8 mouse cellular contexts compared by ENCODE assay signal in the genomic region with DNA sequence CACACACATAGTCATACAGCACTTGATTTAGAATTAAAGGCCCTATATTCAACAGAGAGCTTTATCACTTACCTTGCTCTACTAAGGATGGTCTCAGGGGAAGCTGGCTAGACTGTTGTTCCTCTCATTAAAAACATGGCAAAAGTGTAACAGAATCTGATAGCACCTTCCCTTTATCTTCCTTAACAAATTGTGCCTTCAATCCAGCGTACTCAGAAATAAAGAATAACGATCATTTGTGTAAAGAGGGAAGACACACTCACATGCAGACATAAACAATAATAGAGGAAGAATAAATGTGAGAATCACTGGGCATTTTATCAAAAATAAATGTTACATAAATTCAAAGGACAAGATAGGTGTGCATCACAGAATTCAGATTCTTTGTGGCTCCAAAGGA. TPM values are rescaled to one million over a fixed set of nuclear protein-coding genes. Genes with fewer than 3 reads are reported as not detected.
DNase-seq lines count a peak whose midpoint lies in the region; ATAC-seq lines count a peak whose summit lies in the region.

Plxna2 (plus strand) TSS at position 301 of the 400 bp plus-strand sequence.

- DNase-seq in layer of hippocampus, adult 8-10 months (ENCODE audit: low spot score in 2 of 2), result no peak
- no peak for DNase-seq in layer of hippocampus, adult 9-10 months (ENCODE audit: low spot score)
- no peak for DNase-seq in midbrain, embryonic 10.5 days (ENCODE audit: low spot score)
- no peak for DNase-seq in thymus, postnatal 4 days
- DNase-seq in spleen, adult 12 weeks (ENCODE audit: low spot score), result no peak

- H3K4me1 ChIP-seq in forebrain, embryonic 13.5 days, result peaks cover 44% of the 10 kb centered on the region
- peaks cover 15% of the 10 kb centered on the region for H3K4me1 ChIP-seq in hindbrain, embryonic 16.5 days (ENCODE audit: control insufficient read depth, insufficient read depth, low read depth, low read length)
- H3K4me1 ChIP-seq in midbrain, embryonic 10.5 days, result peaks cover 61% of the 10 kb centered on the region

- H3K36me3 ChIP-seq in forebrain, embryonic 13.5 days (ENCODE audit: poor library complexity, severe bottlenecking), result no peaks in the 10 kb centered on the region
- H3K36me3 ChIP-seq in hindbrain, embryonic 16.5 days (ENCODE audit: control insufficient read depth, insufficient read depth, low read length), result no peaks in the 10 kb centered on the region
- no peaks in the 10 kb centered on the region for H3K36me3 ChIP-seq in midbrain, embryonic 10.5 days

- H3K9me3 ChIP-seq in forebrain, embryonic 13.5 days (replicated peaks), result no peaks in the 10 kb centered on the region
- H3K9me3 ChIP-seq in hindbrain, embryonic 16.5 days (ENCODE audit: control insufficient read depth, low read length), result no peaks in the 10 kb centered on the region
- H3K9me3 ChIP-seq in midbrain, embryonic 10.5 days (replicated peaks), result no peaks in the 10 kb centered on the region

- no peaks in the 10 kb centered on the region for H3K27me3 ChIP-seq in forebrain, embryonic 13.5 days
- H3K27me3 ChIP-seq in hindbrain, embryonic 16.5 days (replicated peaks; ENCODE audit: control insufficient read depth, insufficient read depth, low read length), result no peaks in the 10 kb centered on the region
- H3K27me3 ChIP-seq in midbrain, embryonic 10.5 days (ENCODE audit: low read depth, poor library complexity, severe bottlenecking), result peaks cover 11% of the 10 kb centered on the region; the same call in 1 of the 2 replicates

- peak within 1 kb of the TSS; percentile 96 for H3K4me3 ChIP-seq in forebrain, embryonic 13.5 days
- H3K4me3 ChIP-seq in hindbrain, embryonic 16.5 days (ENCODE audit: low read length), result peak within 1 kb of the TSS; percentile 97
- H3K4me3 ChIP-seq in midbrain, embryonic 10.5 days, result peak within 1 kb of the TSS; percentile 90

- WGBS in forebrain, embryonic 13.5 days, result 86% methylated on average over 2 of the region's 2 CpGs
- WGBS in hindbrain, embryonic 16.5 days, result 96% methylated on average over 2 of the region's 2 CpGs
- 94% methylated on average over 2 of the region's 2 CpGs for WGBS in midbrain, embryonic 10.5 days

- ATAC-seq in forebrain, embryonic 13.5 days, result no peak
- no peak for ATAC-seq in hindbrain, embryonic 16.5 days
- no peak for ATAC-seq in monocyte, adult 5-6 weeks (replicated peaks; ENCODE audit: insufficient number of reproducible peaks, low FRiP score, low TSS enrichment, poor library complexity, severe bottlenecking)

- peak within 1 kb of the TSS; percentile 91 for H3K27ac ChIP-seq in forebrain, embryonic 13.5 days
- peak within 1 kb of the TSS; percentile 88 for H3K27ac ChIP-seq in hindbrain, embryonic 16.5 days (ENCODE audit: low read depth, low read length)
- peak within 1 kb of the TSS; percentile 88 for H3K27ac ChIP-seq in midbrain, embryonic 10.5 days (replicated peaks)

- peak within 1 kb of the TSS; percentile 64 for H3K4me2 ChIP-seq in forebrain, embryonic 13.5 days
- peak within 1 kb of the TSS; percentile 90 for H3K4me2 ChIP-seq in hindbrain, embryonic 16.5 days (ENCODE audit: low read length)

- H3K9ac ChIP-seq in forebrain, embryonic 13.5 days, result peak within 1 kb of the TSS; percentile 99
- peak within 1 kb of the TSS; percentile 97 for H3K9ac ChIP-seq in hindbrain, embryonic 16.5 days (ENCODE audit: low read depth, low read length)

RNA-seq across cellular contexts. Expression of gene Plxna2, which starts in this region (rescaled TPM):
- total RNA-seq in layer of hippocampus, adult 8-10 months (2022), result 10 to 100 TPM; 60.8 to 73.5 (median 66.5) TPM
- polyA plus RNA-seq in forebrain, embryonic 13.5 days (2015; fragmentation: Nextera tagmentation; extraction: Ambion mirVana), result 46.9 and 55.8 TPM in 2 replicates
- polyA plus RNA-seq in hindbrain, embryonic 16.5 days (2015; fragmentation: Nextera tagmentation; extraction: Ambion mirVana), result 24.2 and 28.3 TPM in 2 replicates
- 9.2 and 11.2 TPM in 2 replicates for polyA plus RNA-seq in midbrain, embryonic 10.5 days (2016; fragmentation: Nextera tagmentation; extraction: Ambion mirVana)
- total RNA-seq in monocyte, adult 5-6 weeks (2017), result not detected in 3 replicates

Comparison
In these comparisons a context has a peak if more than half of its experiments do, and no peak if none do; other contexts are left out.
1. RNA of gene Plxna2 (total RNA-seq): 60.8 to 73.5 TPM in layer of hippocampus, adult 8-10 months; not detected in monocyte, adult 5-6 weeks; every median in the first group is over 10 times any median in the second.
2. Peak in every context shown above with its lines, with median percentiles within 50 percentile points of each other: H3K27ac ChIP-seq and H3K4me3 ChIP-seq.